Mouse (Mus musculus) adrenal gland, postnatal 10 days (tissue): ENCODE results near the gene Sbno2. TPM values are rescaled to one million over a fixed set of nuclear protein-coding genes. Genes with fewer than 3 reads are reported as not detected.
"Not testable (repeated sequence)": the region's sequence is repeated elsewhere in the genome, so short reads cannot be mapped to it uniquely, and the experiment has no call there.

Source experiments
- DNase-seq: peaks from one replicate; pipeline ENCODE4 v3.0.0; 2021; ENCODE audit warnings: mixed read lengths
- total RNA-seq, 2 experiments: library from RNA; stranded (reverse); gene quantifications; 2 replicates each; pipeline ENCODE4 v1.2.3; 2021

Sbno2 gene
- total RNA-seq, 2 experiments from 2014 or later: 37.5 to 55.7 TPM

- DNase-seq: no peak
Observed at GRCm38 (mm10) chr10:80056976-80057682, 48.2 kb downstream of the Sbno2 start.

- DNase-seq: no peak
Observed at GRCm38 (mm10) chr10:80056506-80056905, 48.9 kb downstream of the Sbno2 start.

DNA sequence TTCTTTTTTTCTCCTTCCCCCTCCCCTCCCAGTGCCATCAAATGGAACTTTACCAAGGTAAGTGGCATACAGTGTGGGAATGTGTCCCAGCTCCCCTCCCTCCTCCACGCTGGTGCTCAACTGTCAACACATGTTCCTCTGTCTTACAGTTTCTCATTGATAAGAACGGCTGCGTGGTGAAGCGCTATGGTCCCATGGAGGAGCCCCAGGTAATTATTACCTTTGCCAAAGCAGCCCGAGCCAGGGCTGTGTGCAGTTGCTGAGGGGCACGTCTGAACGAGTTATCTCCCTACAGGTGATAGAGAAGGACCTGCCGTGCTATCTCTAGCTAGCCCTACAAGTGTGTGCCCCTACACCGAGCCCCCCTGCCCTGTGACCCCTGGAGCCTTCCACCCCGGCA is 49.5 kb downstream of the Sbno2 start:
- DNase-seq: no peak

DNA sequence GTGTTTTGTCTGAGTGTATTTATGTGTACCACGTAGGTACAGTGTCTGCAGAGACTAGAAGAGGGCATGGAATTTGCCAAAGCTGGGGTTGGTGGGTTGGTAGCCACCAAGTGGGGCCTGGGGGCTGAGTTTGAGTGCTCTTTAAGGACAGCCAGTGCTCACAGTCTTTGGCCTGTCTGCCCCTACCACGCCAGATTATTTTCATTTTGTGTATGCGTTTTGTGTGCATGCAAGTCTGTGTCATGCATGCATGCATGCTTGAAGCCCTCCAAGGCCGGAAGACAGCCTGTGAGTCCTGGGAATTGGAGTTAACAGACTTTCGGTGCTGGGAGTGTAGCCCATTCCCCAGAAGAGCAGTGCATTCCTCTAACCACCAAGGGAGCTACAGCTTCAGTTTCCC is 50.0 kb downstream of the Sbno2 start:
- DNase-seq: no peak

GRCm38 (mm10) chr10:80054911-80055310 is 50.5 kb downstream of the Sbno2 start:
- DNase-seq: not testable (repeated sequence)

- peak; percentile 86 for DNase-seq
Observed at GRCm38 (mm10) chr10:80053831-80054815, 51.2 kb downstream of the Sbno2 start.

DNA sequence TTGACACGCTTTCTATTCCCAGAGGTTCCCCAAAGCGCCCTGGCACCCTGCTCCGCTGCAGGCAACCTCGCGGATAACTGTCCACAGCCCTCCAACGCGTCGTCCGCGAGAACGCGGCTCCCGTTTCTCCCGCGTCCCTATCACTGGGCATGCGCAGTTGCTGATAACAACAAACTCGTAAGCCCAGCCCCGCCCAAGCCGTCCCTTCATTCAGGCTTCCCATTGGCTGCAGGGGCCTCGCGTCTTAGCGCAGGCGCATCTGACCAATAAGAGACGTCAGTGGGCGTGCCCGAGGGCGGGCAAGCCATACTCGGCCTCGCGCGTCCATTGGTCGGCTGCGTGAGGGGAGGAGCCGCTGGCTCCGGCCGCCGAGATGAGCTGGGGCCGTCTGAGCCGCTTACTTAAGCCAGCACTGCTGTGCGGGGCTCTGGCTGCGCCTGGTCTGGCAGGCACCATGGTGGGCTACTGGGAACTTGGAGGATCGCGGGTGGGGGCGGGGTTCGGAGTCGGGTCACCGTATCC is 52.1 kb downstream of the Sbno2 start:
- DNase-seq: peak; percentile 100

GRCm38 (mm10) chr10:80052374-80052764 is 53.0 kb downstream of the Sbno2 start:
- DNase-seq: no peak

DNA sequence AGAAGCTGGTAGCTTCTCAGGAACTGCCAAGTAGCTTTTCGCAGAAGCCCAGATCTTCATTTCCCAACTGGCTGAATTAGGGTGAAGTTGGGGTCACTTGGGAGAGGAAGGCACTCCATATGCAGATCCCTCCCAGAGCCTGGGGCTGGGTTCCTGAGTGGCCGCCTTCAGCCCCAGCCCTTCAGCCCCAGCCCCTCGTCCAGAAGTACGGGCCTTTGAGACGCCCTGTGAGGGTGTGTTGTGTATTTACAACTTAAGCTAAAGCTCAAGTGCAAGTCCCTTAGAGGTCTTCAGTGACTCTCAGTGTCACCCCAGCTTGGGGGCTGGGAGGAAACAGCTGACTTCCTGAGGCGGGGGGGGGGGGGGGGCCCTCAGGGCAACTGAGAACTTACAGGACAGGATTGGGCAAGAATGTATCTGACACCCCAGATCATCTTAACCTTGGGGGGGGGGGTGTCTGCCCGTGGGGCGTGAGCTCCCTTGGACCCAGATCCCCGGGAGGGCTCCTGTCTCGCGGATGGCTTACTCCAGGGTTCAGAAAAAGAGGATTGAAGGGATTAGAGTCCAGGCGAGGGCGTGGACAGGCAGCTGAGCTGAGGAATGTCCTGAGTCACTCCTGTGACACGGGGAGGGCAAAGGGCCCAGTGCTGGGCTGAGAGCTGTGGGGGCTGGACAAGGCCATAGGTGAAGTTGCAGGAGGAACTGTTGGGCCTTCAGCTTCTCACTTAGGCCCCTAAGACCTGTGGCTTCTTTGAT is 53.6 kb downstream of the Sbno2 start:
- peak; percentile 81 for DNase-seq

DNA sequence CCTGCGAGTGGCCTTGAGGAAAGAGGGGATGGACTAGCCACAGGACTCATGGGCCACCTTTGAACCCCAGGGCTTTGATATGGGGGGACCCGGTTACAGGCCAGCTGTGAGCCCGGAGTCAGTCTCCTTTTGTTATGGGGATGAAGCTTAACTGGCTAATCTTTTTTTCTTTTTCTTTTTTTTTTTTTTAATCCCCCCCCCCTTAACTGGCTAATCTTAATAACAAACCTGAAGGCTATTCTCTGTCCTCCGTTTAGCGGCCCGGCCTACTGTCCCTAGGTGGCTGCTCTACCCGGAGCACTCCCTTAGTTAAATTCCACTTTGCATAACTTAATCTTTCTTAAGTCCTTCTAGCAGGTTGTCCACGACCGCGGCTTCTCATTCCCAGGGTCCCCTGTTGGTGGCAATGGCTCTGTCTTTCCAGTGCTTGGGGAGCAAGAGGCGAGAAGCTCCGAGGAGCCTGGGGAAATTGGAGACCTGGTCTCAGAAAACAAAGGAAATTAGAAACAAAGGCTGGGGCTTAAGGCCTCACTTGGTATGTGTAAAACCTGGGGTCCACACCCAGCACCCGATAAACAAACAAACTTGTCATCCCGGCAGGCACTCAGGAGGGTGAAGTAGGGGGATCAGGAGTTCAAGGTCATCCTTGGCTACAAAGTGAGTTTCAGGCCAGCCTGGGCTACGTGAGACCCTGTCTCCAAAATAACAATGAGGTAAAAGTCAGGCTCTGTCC is 54.3 kb downstream of the Sbno2 start:
- no peak for DNase-seq

GRCm38 (mm10) chr10:80050244-80050643 is 55.1 kb downstream of the Sbno2 start:
- DNase-seq: peak; percentile 43

GRCm38 (mm10) chr10:80048834-80049233 is 56.5 kb downstream of the Sbno2 start:
- no peak for DNase-seq

DNA sequence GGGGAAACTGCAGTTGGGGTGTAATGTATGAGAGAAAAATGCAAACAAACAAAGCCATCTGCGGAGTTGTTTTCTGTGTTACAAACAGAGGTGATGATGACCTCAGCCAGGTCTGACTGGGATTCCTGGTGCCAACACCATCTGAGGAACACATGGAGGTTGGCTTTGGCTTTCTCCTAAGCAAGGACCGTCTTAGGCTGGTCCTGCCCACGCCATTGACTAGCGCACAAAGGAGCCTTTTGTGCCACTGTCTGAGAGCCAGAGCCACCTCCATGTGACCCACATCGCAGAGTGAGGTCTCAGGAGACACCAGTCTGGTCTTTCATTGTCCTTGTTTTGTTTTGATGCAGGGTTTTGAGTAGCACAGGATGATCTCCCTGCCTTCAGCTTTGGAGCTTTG is 57.0 kb downstream of the Sbno2 start:
- DNase-seq: no peak

- DNase-seq: no peak
Observed at GRCm38 (mm10) chr10:80047041-80047565, 58.3 kb downstream of the Sbno2 start, which contains the start of gene Gpx4. TSS of gene Gpx4 (plus strand) at chr10:80047166.

DNA sequence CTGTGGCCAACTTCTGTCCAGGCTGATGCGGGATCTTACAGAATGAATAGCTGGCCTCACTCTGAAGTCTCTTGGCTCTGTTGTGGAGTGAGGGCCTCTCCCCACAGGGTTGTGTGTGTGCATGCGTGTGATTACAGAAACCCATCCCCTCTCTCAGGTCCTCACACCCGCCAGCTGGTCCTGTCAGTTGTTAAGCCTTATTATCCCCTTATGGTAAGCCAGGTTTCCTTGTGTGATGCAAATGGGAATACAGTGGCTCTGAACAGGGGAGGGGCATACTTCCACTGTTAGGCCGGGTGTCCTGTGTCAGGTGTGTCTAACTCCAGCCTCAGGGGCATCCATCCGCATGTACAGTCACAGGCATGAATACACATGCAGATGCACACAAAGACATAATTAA is 59.6 kb downstream of the Sbno2 start:
- no peak for DNase-seq

DNA sequence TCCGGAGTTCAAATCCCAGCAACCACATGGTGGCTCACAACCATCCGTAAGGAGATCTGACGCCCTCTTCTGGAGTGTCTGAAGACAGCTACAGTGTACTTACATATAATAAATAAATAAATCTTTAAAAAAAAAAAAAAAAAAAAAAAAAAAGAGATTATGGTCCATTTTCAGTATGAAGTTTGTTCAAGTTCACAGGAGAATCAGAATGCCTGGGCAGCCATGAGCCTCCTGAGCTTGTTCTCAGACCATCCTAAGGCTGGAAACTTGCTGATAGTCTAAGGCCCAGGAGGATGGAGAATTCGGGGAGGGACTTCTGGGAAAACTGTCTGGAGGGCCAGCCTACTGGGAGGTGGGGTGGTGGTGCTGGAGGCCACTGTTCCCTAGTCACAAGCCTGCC is 60.0 kb downstream of the Sbno2 start:
- DNase-seq: not testable (repeated sequence)

GRCm38 (mm10) chr10:80044087-80044486 is 61.3 kb downstream of the Sbno2 start:
- no peak for DNase-seq

- DNase-seq: not testable (repeated sequence)
Observed at GRCm38 (mm10) chr10:80041409-80042060, 63.8 kb downstream of the Sbno2 start.

DNA sequence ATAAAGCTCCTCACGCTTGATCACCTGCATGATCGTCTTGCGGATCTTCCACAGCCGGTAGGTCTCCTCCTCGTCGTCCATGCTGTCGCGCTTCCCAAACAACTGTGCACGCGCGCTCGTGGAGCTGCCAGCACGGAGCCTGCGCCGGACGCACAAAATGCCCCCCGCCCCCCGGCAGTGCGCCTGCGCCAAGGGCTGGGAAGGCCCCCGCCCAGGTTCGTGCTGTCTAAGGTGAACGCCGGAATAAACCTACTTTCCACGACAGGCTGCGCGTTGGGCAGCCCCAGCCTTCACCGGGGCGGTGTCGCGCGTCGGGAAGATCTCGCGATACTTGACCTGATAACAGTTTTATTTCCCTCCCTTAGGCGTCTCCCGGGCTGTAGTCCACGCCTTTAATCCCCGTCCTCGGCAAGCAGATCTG is 65.8 kb downstream of the Sbno2 start, which contains the start of gene Polr2e:
Gene Polr2e (minus strand): TSS at position 237 of the 421 bp plus-strand sequence.
- DNase-seq: peak; percentile 98

DNA sequence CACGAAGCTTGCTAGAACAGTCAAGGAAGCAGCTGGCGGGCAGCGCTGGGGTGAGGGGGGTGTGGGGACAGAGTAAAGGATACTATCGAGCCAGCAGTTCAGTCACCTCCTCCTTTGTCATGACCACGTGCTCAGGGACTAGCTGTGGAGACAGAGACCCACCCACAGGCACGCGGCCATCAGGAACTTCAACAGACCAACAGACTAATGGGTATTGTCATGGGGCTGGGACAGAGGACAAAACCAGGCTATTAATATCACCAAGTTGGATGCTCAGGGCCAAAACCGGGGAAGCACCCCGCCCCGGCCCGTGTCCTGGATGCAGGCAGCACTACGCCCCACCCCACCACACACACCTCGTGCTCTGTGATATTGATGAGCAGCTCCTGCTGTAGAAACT is 68.5 kb downstream of the Sbno2 start:
- no peak for DNase-seq

- DNase-seq: no peak
Observed at GRCm38 (mm10) chr10:80035686-80036085, 69.7 kb downstream of the Sbno2 start.
